Mouse (Mus musculus) heart, embryonic 11.5 days (tissue): Measurements from ENCODE around the gene Cep97. TPM values are rescaled to one million over a fixed set of nuclear protein-coding genes. Genes with fewer than 3 reads are reported as not detected.

Experiments
- ATAC-seq: fragments of 200-750 bp; cut with Nextera tagmentation; replicated peaks from 2 replicates; pipeline ENCODE4 v1.8.0; 2017; ENCODE audit warnings: moderate library complexity; ENCODE audit not compliant: insufficient number of reproducible peaks, low FRiP score, low TSS enrichment
- H3K27ac ChIP-seq: fragments of 300-500 bp; sonication (generic); 2 replicates; pipeline ENCODE4 v1.5.1; 2014; ENCODE audit warnings: mild to moderate bottlenecking, low read depth, low read length
- H3K27me3 ChIP-seq: fragments of 300-500 bp; sonication (generic); 2 replicates; pipeline ENCODE4 v1.6.1; 2014; ENCODE audit warnings: mild to moderate bottlenecking, low read length, mixed read lengths; ENCODE audit not compliant: control insufficient read depth, insufficient read depth
- H3K36me3 ChIP-seq: fragments of 300-500 bp; sonication (generic); 2 replicates; pipeline ENCODE4 v1.6.1; 2014; ENCODE audit warnings: mild to moderate bottlenecking, low read length, moderate library complexity, mixed read lengths; ENCODE audit not compliant: control insufficient read depth, insufficient read depth
- H3K4me1 ChIP-seq: fragments of 300-500 bp; sonication (generic); 2 replicates; pipeline ENCODE4 v1.6.1; 2014; ENCODE audit warnings: low read length; ENCODE audit not compliant: control insufficient read depth, insufficient read depth
- H3K4me2 ChIP-seq: fragments of 300-500 bp; sonication (generic); 2 replicates; pipeline ENCODE4 v1.6.1; 2014; ENCODE audit warnings: mild to moderate bottlenecking, moderate library complexity
- H3K4me3 ChIP-seq: fragments of 300-500 bp; sonication (generic); 2 replicates; pipeline ENCODE4 v1.5.1; 2014; ENCODE audit warnings: low read depth, low read length
- H3K9ac ChIP-seq: fragments of 300-500 bp; sonication (generic); 2 replicates; pipeline ENCODE4 v1.6.1; 2014; ENCODE audit warnings: mild to moderate bottlenecking, low read depth, low read length, moderate library complexity
- H3K9me3 ChIP-seq: fragments of 300-500 bp; sonication (generic); replicated peaks from 2 replicates; pipeline ENCODE4 v1.6.1; 2016; ENCODE audit warnings: low read length; ENCODE audit not compliant: control insufficient read depth
- WGBS: fragments of 180-500 bp; shearing (Covaris S2); extraction: QIAGEN DNeasy Blood & Tissue Kit; methylation state at CpG from one replicate; pipeline ENCODE4 v1.1.7; 2014; ENCODE audit not compliant: insufficient replicate concordance; 5-methylcytosine and 5-hydroxymethylcytosine counted together
- polyA plus RNA-seq: library from polyadenylated mRNA; unstranded; fragments of >200 nt; fragmentation: Nextera tagmentation; extraction: Ambion mirVana; gene quantifications from 2 replicates; pipeline ENCODE4 v1.2.1, GENCODE M21; 2014

The Cep97 gene
- 7.4 and 11.9 TPM in 2 replicates for polyA plus RNA-seq

- peak within 1 kb of the TSS; percentile 85 for H3K9ac ChIP-seq
- H3K27ac ChIP-seq: peak within 1 kb of the TSS; percentile 32; the same call in 1 of the 2 replicates
- peak within 1 kb of the TSS; percentile 86 for H3K4me2 ChIP-seq
- H3K9me3 ChIP-seq: no peaks in the 10 kb centered on the region
- ATAC-seq: peak; percentile 97
- H3K4me3 ChIP-seq: peak within 1 kb of the TSS; percentile 81
- no peaks in the 10 kb centered on the region for H3K27me3 ChIP-seq
- under 1% methylated on average over 24 of the region's 24 CpGs for WGBS
- no peaks in the 10 kb centered on the region for H3K4me1 ChIP-seq
- H3K36me3 ChIP-seq: 0 out of 2 replicates have a peak, but pooled peaks cover under 1% of the 10 kb centered on the region
These were observed at the start of gene Cep97 for GRCm38 (mm10) chr16:55934453-55935037. TSS of gene Cep97 (minus strand) at chr16:55934855.

- peaks cover 5% of the 10 kb centered on the region for H3K4me1 ChIP-seq
- peak overlapping the region; percentile 99 for H3K4me3 ChIP-seq
- peaks cover 15% of the 10 kb centered on the region for H3K36me3 ChIP-seq
- H3K4me2 ChIP-seq: peak overlapping the region; percentile 83
- no peaks in the 10 kb centered on the region for H3K9me3 ChIP-seq
- WGBS: 8% methylated on average over 14 of the region's 14 CpGs
- no peaks in the 10 kb centered on the region for H3K27me3 ChIP-seq
- peak overlapping the region; percentile 89; the same call in 1 of the 2 replicates for H3K27ac ChIP-seq
- no peak for ATAC-seq
- H3K9ac ChIP-seq: peak overlapping the region; percentile 93
These were observed 40.2 kb upstream of the Cep97 start for GRCm38 (mm10) chr16:55974903-55975285.

- peaks cover 20% of the 10 kb centered on the region for H3K36me3 ChIP-seq
- H3K27me3 ChIP-seq: no peaks in the 10 kb centered on the region
- peak; percentile 92 for ATAC-seq
- peak overlapping the region; percentile 89 for H3K27ac ChIP-seq
- peak overlapping the region; percentile 93 for H3K9ac ChIP-seq
- WGBS: under 1% methylated on average over 55 of the region's 55 CpGs
- peaks cover 5% of the 10 kb centered on the region for H3K4me1 ChIP-seq
- H3K9me3 ChIP-seq: no peaks in the 10 kb centered on the region
- peak overlapping the region; percentile 83 for H3K4me2 ChIP-seq
- peak overlapping the region; percentile 99 for H3K4me3 ChIP-seq
These were observed 39.7 kb upstream of the Cep97 start for GRCm38 (mm10) chr16:55974256-55974902.

DNA sequence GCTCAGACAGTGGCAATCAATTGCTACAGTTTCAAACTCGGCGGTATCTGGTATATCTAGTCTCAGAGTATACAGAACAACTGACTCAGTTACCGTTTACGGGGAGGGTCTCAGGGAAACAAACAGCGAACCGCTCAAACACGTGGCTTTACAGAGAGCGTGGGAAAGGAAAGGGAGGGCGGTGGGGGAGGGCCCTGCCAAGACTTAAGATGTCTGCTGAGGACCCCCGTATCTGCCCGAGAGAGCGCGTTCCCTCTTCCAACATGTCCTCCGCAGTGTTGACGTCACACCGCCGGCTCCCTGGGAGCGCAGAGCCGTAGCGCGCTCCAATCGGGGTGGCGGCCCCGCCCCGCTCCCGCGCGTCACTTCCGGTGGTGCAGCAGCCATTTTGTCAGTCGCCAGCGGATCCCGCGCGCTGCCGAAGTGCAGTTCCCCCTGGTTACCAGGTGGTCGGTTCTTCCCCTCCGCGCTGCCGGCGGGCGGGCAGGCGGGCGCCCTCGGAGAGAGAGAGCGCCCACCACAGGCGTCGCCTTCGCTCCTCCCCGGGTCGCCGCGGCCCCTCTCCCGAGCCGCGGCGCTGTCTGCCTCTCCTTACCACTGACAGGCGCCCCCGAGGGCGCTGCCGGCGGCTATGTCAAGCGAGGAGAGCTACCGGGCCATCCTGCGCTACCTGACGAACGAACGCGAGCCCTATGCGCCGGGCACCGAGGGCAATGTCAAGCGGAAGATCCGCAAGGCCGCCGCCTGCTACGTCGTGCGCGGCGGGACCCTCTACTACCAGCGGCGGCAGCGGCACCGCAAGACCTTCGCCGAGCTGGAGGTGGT lies 39.0 kb upstream of the Cep97 start, which contains the start of gene Zbtb11:
Zbtb11 (plus strand) TSS at position 453 of the 825 bp plus-strand sequence.
- ATAC-seq: peak; percentile 92
- Histone ChIP-seq H3K4me3 (peak within 1 kb of the TSS; percentile 99), H3K4me2 (peak within 1 kb of the TSS; percentile 83), H3K27me3 (no peaks in the 10 kb centered on the region), H3K9ac (peak within 1 kb of the TSS; percentile 93), H3K36me3 (peaks cover 24% of the 10 kb centered on the region), H3K9me3 (no peaks in the 10 kb centered on the region), H3K4me1 (peaks cover 5% of the 10 kb centered on the region), H3K27ac (peak within 1 kb of the TSS; percentile 89)
- WGBS: under 1% methylated on average over 79 of the region's 86 CpGs

GRCm38 (mm10) chr16:55972626-55973201 lies 38.1 kb upstream of the Cep97 start:
- H3K4me1 ChIP-seq: peaks cover 5% of the 10 kb centered on the region
- H3K4me3 ChIP-seq: peak overlapping the region; percentile 99
- no peak overlapping the region; the same call in 1 of the 2 replicates for H3K27ac ChIP-seq
- 0 out of 2 replicates have a peak overlapping the region, but pooled peaks have one; percentile 39 for H3K9ac ChIP-seq
- H3K27me3 ChIP-seq: no peaks in the 10 kb centered on the region
- H3K9me3 ChIP-seq: no peaks in the 10 kb centered on the region
- peak overlapping the region; percentile 83 for H3K4me2 ChIP-seq
- peaks cover 25% of the 10 kb centered on the region for H3K36me3 ChIP-seq
- ATAC-seq: no peak
- 56% methylated on average over 10 of the region's 10 CpGs for WGBS

DNA sequence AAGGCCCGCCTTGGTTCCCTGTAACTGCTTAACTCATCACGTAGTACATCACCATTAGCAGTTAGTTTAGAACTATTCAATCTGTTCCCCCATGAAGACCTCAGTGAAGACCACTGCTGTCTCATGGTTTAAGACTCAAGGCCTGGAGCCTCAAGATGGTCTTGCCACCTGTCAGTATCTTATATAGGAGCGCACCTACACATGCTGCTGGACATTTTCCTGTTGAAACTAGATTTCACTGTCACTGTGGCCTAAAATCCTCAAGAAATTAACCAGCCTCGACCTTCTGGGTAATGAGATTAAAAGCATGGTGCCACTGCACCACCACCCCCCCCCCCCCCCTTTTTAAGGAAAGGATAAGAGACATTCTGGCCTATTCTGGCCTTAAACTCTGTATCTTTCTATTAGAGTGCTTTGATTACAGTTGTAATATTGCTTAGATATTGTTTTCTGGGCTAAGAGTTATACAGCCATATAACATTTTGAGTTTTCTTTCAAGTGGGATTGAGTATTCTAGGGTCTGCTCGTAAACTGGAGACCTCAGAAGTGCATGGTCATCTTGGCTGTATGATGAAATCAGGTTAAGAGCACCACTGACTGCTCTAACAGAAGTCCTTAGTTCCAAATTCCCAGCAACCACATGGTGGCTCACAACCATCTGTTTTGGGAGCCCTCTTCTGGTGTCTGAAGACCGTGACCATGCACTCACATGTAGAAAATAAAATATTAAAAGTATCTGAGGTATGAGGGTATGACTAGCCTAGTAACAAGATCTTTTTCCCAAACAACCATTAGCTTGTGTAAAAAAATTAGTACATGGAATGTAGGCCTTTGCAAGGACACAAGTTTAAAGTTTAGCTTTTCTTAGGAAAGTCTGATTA lies 37.3 kb upstream of the Cep97 start:
- no peak overlapping the region for H3K9ac ChIP-seq
- H3K36me3 ChIP-seq: peaks cover 25% of the 10 kb centered on the region
- H3K4me2 ChIP-seq: no peak overlapping the region
- no peaks in the 10 kb centered on the region for H3K27me3 ChIP-seq
- H3K4me1 ChIP-seq: peaks cover 9% of the 10 kb centered on the region
- ATAC-seq: no peak
- no peak overlapping the region for H3K4me3 ChIP-seq
- H3K27ac ChIP-seq: no peak overlapping the region
- 81% methylated on average over 6 of the region's 6 CpGs for WGBS
- H3K9me3 ChIP-seq: no peaks in the 10 kb centered on the region

DNA sequence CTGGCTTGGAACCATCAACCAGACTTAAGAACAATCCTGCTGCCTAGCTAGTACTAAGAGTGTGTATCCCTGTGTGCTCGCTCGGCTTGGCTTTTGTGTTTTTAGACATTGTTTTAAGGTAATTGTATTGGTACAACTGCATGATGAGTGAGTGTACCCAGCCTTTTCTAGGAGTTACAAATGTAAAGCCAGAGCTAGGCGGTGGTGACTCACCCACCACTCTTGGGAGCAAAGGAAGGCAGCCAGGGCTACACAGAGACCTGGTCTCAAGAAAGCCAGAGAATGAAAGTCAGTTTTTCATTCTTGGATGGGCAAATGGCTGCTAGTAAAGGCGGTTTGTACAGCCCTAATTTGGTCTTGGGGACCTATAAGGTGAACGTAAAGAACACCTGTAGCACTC lies 35.8 kb upstream of the Cep97 start:
- no peak overlapping the region for H3K4me2 ChIP-seq
- H3K9me3 ChIP-seq: no peaks in the 10 kb centered on the region
- no peak overlapping the region for H3K4me3 ChIP-seq
- peaks cover 25% of the 10 kb centered on the region for H3K36me3 ChIP-seq
- H3K27ac ChIP-seq: no peak overlapping the region
- peaks cover 7% of the 10 kb centered on the region for H3K4me1 ChIP-seq
- WGBS: 91% methylated on average over 5 of the region's 5 CpGs
- H3K9ac ChIP-seq: no peak overlapping the region
- no peaks in the 10 kb centered on the region for H3K27me3 ChIP-seq
- no peak for ATAC-seq
